Mouse (Mus musculus): Measurements from ENCODE around the gene Gm14399. TPM values are rescaled to one million over a fixed set of nuclear protein-coding genes. Genes with fewer than 3 reads are reported as not detected.
"Not testable (repeated sequence)": the region's sequence is repeated elsewhere in the genome, so short reads cannot be mapped to it uniquely, and the experiment has no call there.

The Gm14399 gene
- polyA plus RNA-seq (2015; fragmentation: Nextera tagmentation; extraction: Ambion mirVana), result 3.9 and 7.2 TPM in 2 replicates

GRCm38 (mm10) chr2:175141993-175142295, at the start of gene Gm14399:
Gene Gm14399 (minus strand): TSS chr2:175142012.
- H3K4me3 ChIP-seq, result peak within 1 kb of the TSS; percentile 58
- H3K27me3 ChIP-seq (replicated peaks); H3K27ac ChIP-seq (replicated peaks); H3K4me1 ChIP-seq; H3K36me3 ChIP-seq; H3K9me3 ChIP-seq; ATAC-seq (ENCODE audit: extremely low read depth, insufficient number of reproducible peaks, low FRiP score, low TSS enrichment): not testable (repeated sequence)
- peak within 1 kb of the TSS; percentile 60 for H3K4me2 ChIP-seq
- 7% methylated on average over 1 of the region's 2 CpGs for WGBS
- peak within 1 kb of the TSS; percentile 79 for H3K9ac ChIP-seq

GRCm38 (mm10) chr2:175179008-175179407, 37.2 kb upstream of the Gm14399 start:
- not testable (repeated sequence) for H3K9me3 ChIP-seq; H3K4me3 ChIP-seq; H3K4me1 ChIP-seq; H3K36me3 ChIP-seq; H3K27ac ChIP-seq (replicated peaks); H3K9ac ChIP-seq; H3K27me3 ChIP-seq (replicated peaks); H3K4me2 ChIP-seq; ATAC-seq (ENCODE audit: extremely low read depth, insufficient number of reproducible peaks, low FRiP score, low TSS enrichment)
- WGBS, result 38% methylated on average over 1 of the region's 1 CpGs

GRCm38 (mm10) chr2:175176312-175176711, 34.5 kb upstream of the Gm14399 start:
- no peaks in the 10 kb centered on the region for H3K36me3 ChIP-seq
- no peak overlapping the region for H3K9ac ChIP-seq
- no peak overlapping the region for H3K4me3 ChIP-seq
- H3K4me2 ChIP-seq, result no peak overlapping the region
- H3K27ac ChIP-seq (replicated peaks), result no peak overlapping the region
- no peaks in the 10 kb centered on the region for H3K4me1 ChIP-seq
- no peaks in the 10 kb centered on the region for H3K9me3 ChIP-seq
- no peaks in the 10 kb centered on the region for H3K27me3 ChIP-seq (replicated peaks)
- ATAC-seq (ENCODE audit: extremely low read depth, insufficient number of reproducible peaks, low FRiP score, low TSS enrichment), result no peak
- WGBS, result 66% methylated on average over 6 of the region's 6 CpGs

DNA sequence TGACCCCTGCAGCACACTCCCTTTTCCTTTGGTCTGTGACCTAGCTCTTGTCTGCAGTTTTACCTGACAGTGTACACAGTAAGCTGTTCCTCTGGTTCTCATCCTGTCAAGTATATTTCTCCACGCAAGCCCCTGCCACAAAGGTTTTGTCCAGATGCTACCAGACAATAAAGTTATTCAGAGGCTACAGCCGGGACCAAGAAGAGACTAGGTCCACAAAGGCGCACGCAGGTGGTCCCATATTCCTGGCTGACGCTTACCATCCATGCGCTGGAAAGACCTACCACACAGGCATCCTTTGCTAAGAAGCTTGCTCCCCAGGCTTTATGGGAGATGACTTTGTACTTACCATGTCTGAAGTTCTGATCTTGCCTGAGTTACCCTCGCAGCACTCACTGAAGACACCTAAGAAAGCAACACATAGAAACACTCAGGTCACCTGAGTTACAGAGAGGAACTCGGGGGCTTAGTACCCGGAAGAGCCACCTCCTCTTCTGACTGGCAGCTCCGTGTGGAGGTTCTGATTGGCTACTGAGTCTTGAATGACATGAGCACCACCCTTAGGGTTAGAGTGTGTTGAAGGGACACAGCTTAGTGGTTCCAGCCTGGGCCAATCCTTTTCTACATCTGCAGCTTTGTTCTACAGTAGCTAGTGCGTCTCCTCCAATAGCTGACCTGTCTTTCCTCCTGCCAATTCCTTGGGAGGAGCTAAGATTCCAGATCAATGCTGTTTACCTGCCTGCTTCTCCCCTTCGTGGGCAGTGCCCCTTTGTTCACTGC, 33.8 kb upstream of the Gm14399 start, which contains the start of gene Gm14443:
Gm14443 (minus strand) TSS at position 471 of the 780 bp plus-strand sequence.
- not testable (repeated sequence) for H3K27ac ChIP-seq (replicated peaks); H3K27me3 ChIP-seq (replicated peaks); H3K36me3 ChIP-seq; H3K4me1 ChIP-seq; H3K9me3 ChIP-seq; ATAC-seq (ENCODE audit: extremely low read depth, insufficient number of reproducible peaks, low FRiP score, low TSS enrichment); H3K4me2 ChIP-seq; H3K4me3 ChIP-seq; H3K9ac ChIP-seq
- WGBS, result 68% methylated on average over 12 of the region's 12 CpGs

DNA sequence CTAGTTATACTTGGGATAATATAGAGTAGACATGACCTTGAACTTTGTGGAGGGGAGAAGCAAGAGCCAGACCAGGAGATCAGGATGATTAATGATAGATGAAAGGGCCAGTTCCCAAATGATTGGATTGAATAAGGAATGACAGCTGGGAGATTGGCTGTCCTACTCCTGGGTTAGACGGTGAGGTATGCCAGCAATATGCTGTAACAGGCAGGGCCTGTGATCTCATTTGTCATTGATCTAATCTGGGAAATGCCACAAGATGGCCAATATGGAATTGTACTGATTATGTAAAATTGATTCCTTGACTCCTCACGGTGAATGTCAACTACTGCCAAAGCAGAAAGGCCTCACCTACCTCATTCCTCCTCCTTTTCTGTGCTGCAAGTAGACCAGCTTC, 32.2 kb upstream of the Gm14399 start:
- H3K27ac ChIP-seq (replicated peaks); H3K9me3 ChIP-seq; H3K27me3 ChIP-seq (replicated peaks); ATAC-seq (ENCODE audit: extremely low read depth, insufficient number of reproducible peaks, low FRiP score, low TSS enrichment); H3K9ac ChIP-seq; H3K4me2 ChIP-seq; H3K4me3 ChIP-seq; H3K36me3 ChIP-seq; H3K4me1 ChIP-seq: not testable (repeated sequence)
- WGBS, result 84% methylated on average over 2 of the region's 2 CpGs

GRCm38 (mm10) chr2:175172906-175173595, 31.2 kb upstream of the Gm14399 start:
- 69% methylated on average over 3 of the region's 3 CpGs for WGBS
- H3K4me1 ChIP-seq; H3K9ac ChIP-seq; ATAC-seq (ENCODE audit: extremely low read depth, insufficient number of reproducible peaks, low FRiP score, low TSS enrichment); H3K36me3 ChIP-seq; H3K27ac ChIP-seq (replicated peaks); H3K9me3 ChIP-seq; H3K4me3 ChIP-seq; H3K27me3 ChIP-seq (replicated peaks); H3K4me2 ChIP-seq: not testable (repeated sequence)

GRCm38 (mm10) chr2:175172123-175172522, 30.3 kb upstream of the Gm14399 start:
- ATAC-seq (ENCODE audit: extremely low read depth, insufficient number of reproducible peaks, low FRiP score, low TSS enrichment), result no peak

GRCm38 (mm10) chr2:175166870-175167269, 25.1 kb upstream of the Gm14399 start:
- H3K4me2 ChIP-seq; H3K4me1 ChIP-seq; H3K27ac ChIP-seq (replicated peaks); H3K27me3 ChIP-seq (replicated peaks); H3K36me3 ChIP-seq; H3K9me3 ChIP-seq; ATAC-seq (ENCODE audit: extremely low read depth, insufficient number of reproducible peaks, low FRiP score, low TSS enrichment); H3K9ac ChIP-seq; H3K4me3 ChIP-seq: not testable (repeated sequence)
- 93% methylated on average over 2 of the region's 2 CpGs for WGBS

More at GRCm38 (mm10) chr2:175172123-175172522, 30.3 kb upstream of the Gm14399 start:
- 89% methylated on average over 3 of the region's 3 CpGs for WGBS
- no peaks in the 10 kb centered on the region for H3K9me3 ChIP-seq
- H3K4me1 ChIP-seq, result no peaks in the 10 kb centered on the region
- no peak overlapping the region for H3K27ac ChIP-seq (replicated peaks)
- no peak overlapping the region for H3K9ac ChIP-seq
- no peak overlapping the region for H3K4me2 ChIP-seq
- H3K36me3 ChIP-seq, result no peaks in the 10 kb centered on the region
- H3K27me3 ChIP-seq (replicated peaks), result no peaks in the 10 kb centered on the region
- H3K4me3 ChIP-seq, result no peak overlapping the region

GRCm38 (mm10) chr2:175165110-175165509, 23.3 kb upstream of the Gm14399 start:
- not testable (repeated sequence) for H3K4me3 ChIP-seq; H3K4me2 ChIP-seq; ATAC-seq (ENCODE audit: extremely low read depth, insufficient number of reproducible peaks, low FRiP score, low TSS enrichment); H3K9ac ChIP-seq; H3K4me1 ChIP-seq; H3K27ac ChIP-seq (replicated peaks); H3K36me3 ChIP-seq; H3K27me3 ChIP-seq (replicated peaks)
- peaks cover 12% of the 10 kb centered on the region; the same call in 1 of the 2 replicates for H3K9me3 ChIP-seq
- 84% methylated on average over 12 of the region's 12 CpGs for WGBS

GRCm38 (mm10) chr2:175161438-175161837, 19.6 kb upstream of the Gm14399 start:
- peaks cover 22% of the 10 kb centered on the region for H3K9me3 ChIP-seq
- H3K4me1 ChIP-seq; H3K27ac ChIP-seq (replicated peaks); H3K4me3 ChIP-seq; H3K4me2 ChIP-seq; H3K36me3 ChIP-seq; H3K9ac ChIP-seq; ATAC-seq (ENCODE audit: extremely low read depth, insufficient number of reproducible peaks, low FRiP score, low TSS enrichment); H3K27me3 ChIP-seq (replicated peaks): not testable (repeated sequence)
- WGBS, result 88% methylated on average over 4 of the region's 4 CpGs

- H3K9me3 ChIP-seq, result peaks cover 23% of the 10 kb centered on the region
- H3K4me1 ChIP-seq, result no peaks in the 10 kb centered on the region
- H3K4me3 ChIP-seq, result no peak overlapping the region
- H3K4me2 ChIP-seq, result no peak overlapping the region
- no peak for ATAC-seq (ENCODE audit: extremely low read depth, insufficient number of reproducible peaks, low FRiP score, low TSS enrichment)
- no peaks in the 10 kb centered on the region for H3K27me3 ChIP-seq (replicated peaks)
- no peak overlapping the region for H3K27ac ChIP-seq (replicated peaks)
- H3K9ac ChIP-seq, result no peak overlapping the region
- no peaks in the 10 kb centered on the region for H3K36me3 ChIP-seq
- WGBS, result 74% methylated on average over 3 of the region's 3 CpGs
These were observed 16.8 kb upstream of the Gm14399 start for GRCm38 (mm10) chr2:175158642-175159041.

DNA sequence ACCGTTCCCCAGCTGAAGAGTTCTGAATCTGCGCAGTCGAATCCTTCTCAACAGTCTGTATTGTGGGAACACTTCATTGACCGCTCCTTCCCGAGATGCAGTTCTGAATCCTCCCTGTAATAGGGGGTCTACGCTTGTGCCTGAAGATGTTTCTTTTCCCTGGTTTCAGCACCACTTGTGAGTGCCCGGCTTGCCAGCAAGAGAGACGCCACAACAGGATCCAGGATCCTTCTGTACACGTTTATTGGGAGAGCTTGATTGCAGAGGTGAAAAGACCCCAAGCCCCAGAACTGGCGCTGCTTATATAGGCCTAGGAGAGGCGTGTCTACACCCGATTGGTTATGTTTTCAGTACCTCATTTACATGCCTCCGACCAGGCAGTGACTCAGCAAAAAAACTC, 14.9 kb upstream of the Gm14399 start:
- H3K9me3 ChIP-seq, result peaks cover 23% of the 10 kb centered on the region
- no peaks in the 10 kb centered on the region for H3K27me3 ChIP-seq (replicated peaks)
- WGBS, result 82% methylated on average over 13 of the region's 13 CpGs
- H3K4me1 ChIP-seq, result no peaks in the 10 kb centered on the region
- H3K27ac ChIP-seq (replicated peaks), result no peak overlapping the region
- no peak overlapping the region for H3K9ac ChIP-seq
- ATAC-seq (ENCODE audit: extremely low read depth, insufficient number of reproducible peaks, low FRiP score, low TSS enrichment), result no peak
- no peak overlapping the region for H3K4me3 ChIP-seq
- H3K36me3 ChIP-seq, result no peaks in the 10 kb centered on the region
- no peak overlapping the region for H3K4me2 ChIP-seq
